Mouse (Mus musculus) lung, embryonic 14.5 days (tissue): ENCODE measurements around the gene Spata17. TPM values are rescaled to one million over a fixed set of nuclear protein-coding genes. Genes with fewer than 3 reads are reported as not detected.
A peak's percentile ranks its signal among the peaks of the same experiment; 100 is the strongest.

Experiments
- ATAC-seq: fragments of 200-750 bp; cut with Nextera tagmentation; 2 replicates; pipeline ENCODE4 v1.8.0; 2017; ENCODE audit warnings: mild to moderate bottlenecking, moderate TSS enrichment, moderate library complexity; ENCODE audit not compliant: insufficient read depth
- DNase-seq: peaks from one replicate; pipeline ENCODE4 v3.0.0-alpha.2; 2015
- H3K27ac ChIP-seq: fragments of 300-500 bp; sonication (generic); 2 replicates; pipeline ENCODE4 v1.5.1; 2014; ENCODE audit warnings: low read depth, mild to moderate bottlenecking, moderate library complexity
- H3K27me3 ChIP-seq: fragments of 300-500 bp; sonication (generic); 2 replicates; pipeline ENCODE4 v1.6.1; 2014; ENCODE audit warnings: low read length, control low read depth; ENCODE audit not compliant: insufficient read depth
- H3K36me3 ChIP-seq: fragments of 300-500 bp; sonication (generic); 2 replicates; pipeline ENCODE4 v1.6.1; 2014; ENCODE audit warnings: control low read depth; ENCODE audit not compliant: insufficient read depth
- H3K4me1 ChIP-seq: fragments of 300-500 bp; sonication (generic); 2 replicates; pipeline ENCODE4 v1.6.1; 2014; ENCODE audit warnings: antibody characterized with exemption, control low read depth; ENCODE audit not compliant: insufficient read depth
- H3K4me2 ChIP-seq: fragments of 300-500 bp; sonication (generic); 2 replicates; pipeline ENCODE4 v1.6.1; 2014; ENCODE audit warnings: mild to moderate bottlenecking
- H3K4me3 ChIP-seq: fragments of 300-500 bp; sonication (generic); 2 replicates; pipeline ENCODE4 v1.5.1; 2014; ENCODE audit warnings: low read depth, low read length
- H3K9ac ChIP-seq: fragments of 300-500 bp; sonication (generic); 2 replicates; pipeline ENCODE4 v1.6.1; 2014
- H3K9me3 ChIP-seq: fragments of 300-500 bp; sonication (generic); 2 replicates; pipeline ENCODE4 v1.6.1; 2016; ENCODE audit warnings: low read depth, low read length, control low read depth
- CTCF ChIP-seq: IDR thresholded peaks from 2 replicates; pipeline ENCODE4 v1.5.1; 2016; ENCODE audit warnings: antibody characterized with exemption, low read depth
- WGBS: fragments of 180-500 bp; shearing (Covaris S2); extraction: QIAGEN DNeasy Blood & Tissue Kit; methylation state at CpG from one replicate; pipeline ENCODE4 v1.1.7; 2014; 5-methylcytosine and 5-hydroxymethylcytosine counted together
- polyA plus RNA-seq: library from polyadenylated mRNA; unstranded; fragments of >200 nt; fragmentation: Nextera tagmentation; extraction: Ambion mirVana; gene quantifications from 2 replicates; pipeline ENCODE4 v1.2.1, GENCODE M21; 2014

Spata17 gene
- polyA plus RNA-seq, 1 experiment from 2014 or later = 0.89 TPM

- no peaks in the 10 kb centered on the region for H3K36me3 ChIP-seq
- no peak overlapping the region for H3K27ac ChIP-seq
- no peak for TF ChIP-seq CTCF
- no peaks in the 10 kb centered on the region for H3K4me1 ChIP-seq
- ATAC-seq (peak; percentile 44; the same call in 1 of the 2 replicates), DNase-seq (peak; percentile 56)
- no peak overlapping the region for H3K9ac ChIP-seq
- H3K4me2 ChIP-seq = no peak overlapping the region
- H3K9me3 ChIP-seq = no peaks in the 10 kb centered on the region
- no peaks in the 10 kb centered on the region for H3K27me3 ChIP-seq
- WGBS = 42% methylated on average over 6 of the region's 6 CpGs
- no peak overlapping the region for H3K4me3 ChIP-seq
Observed at GRCm38 (mm10) chr1:187118108-187118507, 97.2 kb downstream of the Spata17 start.

- H3K27ac ChIP-seq = no peak overlapping the region; the same call in 1 of the 2 replicates
- H3K4me2 ChIP-seq = no peak overlapping the region
- DNase-seq = peak; percentile 73
- no peak overlapping the region for H3K9ac ChIP-seq
- no peak overlapping the region for H3K4me3 ChIP-seq
- H3K27me3 ChIP-seq = no peaks in the 10 kb centered on the region
- H3K36me3 ChIP-seq = no peaks in the 10 kb centered on the region
- no peaks in the 10 kb centered on the region for H3K9me3 ChIP-seq
- ATAC-seq = no peak
- H3K4me1 ChIP-seq = no peaks in the 10 kb centered on the region
- 58% methylated on average over 9 of the region's 9 CpGs for WGBS
- TF ChIP-seq CTCF = no peak
Observed at GRCm38 (mm10) chr1:187113716-187114115, 101.5 kb downstream of the Spata17 start.

GRCm38 (mm10) chr1:187102130-187102529 lies 113.1 kb downstream of the Spata17 start:
- Histone ChIP-seq H3K9me3 (no peaks in the 10 kb centered on the region), H3K9ac (no peak overlapping the region), H3K36me3 (no peaks in the 10 kb centered on the region), H3K4me3 (no peak overlapping the region), H3K4me2 (no peak overlapping the region), H3K27me3 (no peaks in the 10 kb centered on the region), H3K27ac (no peak overlapping the region), H3K4me1 (no peaks in the 10 kb centered on the region)
- DNase-seq (peak; percentile 61), ATAC-seq (peak; percentile 52; the same call in 1 of the 2 replicates)
- WGBS = 49% methylated on average over 4 of the region's 4 CpGs
- no peak for TF ChIP-seq CTCF

GRCm38 (mm10) chr1:187101202-187101601 lies 114.1 kb downstream of the Spata17 start:
- H3K4me3 ChIP-seq = no peak overlapping the region
- ATAC-seq = peak; percentile 54; the same call in 1 of the 2 replicates
- no peak overlapping the region for H3K4me2 ChIP-seq
- peak; percentile 59 for DNase-seq
- no peaks in the 10 kb centered on the region for H3K9me3 ChIP-seq
- no peaks in the 10 kb centered on the region for H3K36me3 ChIP-seq
- H3K9ac ChIP-seq = no peak overlapping the region
- H3K27ac ChIP-seq = no peak overlapping the region
- H3K27me3 ChIP-seq = no peaks in the 10 kb centered on the region
- WGBS = 45% methylated on average over 3 of the region's 3 CpGs
- H3K4me1 ChIP-seq = no peaks in the 10 kb centered on the region
- TF ChIP-seq CTCF = no peak

- 64% methylated on average over 3 of the region's 3 CpGs for WGBS
- no peak for TF ChIP-seq CTCF
- Histone ChIP-seq H3K36me3 (no peaks in the 10 kb centered on the region), H3K27me3 (no peaks in the 10 kb centered on the region), H3K9ac (no peak overlapping the region), H3K4me2 (no peak overlapping the region), H3K4me3 (no peak overlapping the region), H3K9me3 (no peaks in the 10 kb centered on the region), H3K27ac (no peak overlapping the region), H3K4me1 (no peaks in the 10 kb centered on the region)
- DNase-seq (no peak), ATAC-seq (no peak)
Observed at GRCm38 (mm10) chr1:187100624-187101023, 114.6 kb downstream of the Spata17 start.

GRCm38 (mm10) chr1:187098285-187098684 lies 117.0 kb downstream of the Spata17 start:
- Histone ChIP-seq H3K4me3 (no peak overlapping the region), H3K9me3 (no peaks in the 10 kb centered on the region), H3K27ac (no peak overlapping the region), H3K4me2 (no peak overlapping the region), H3K27me3 (no peaks in the 10 kb centered on the region), H3K9ac (no peak overlapping the region), H3K4me1 (no peaks in the 10 kb centered on the region), H3K36me3 (no peaks in the 10 kb centered on the region)
- WGBS = 40% methylated on average over 6 of the region's 6 CpGs
- TF ChIP-seq CTCF = no peak
- ATAC-seq (no peak), DNase-seq (no peak)

- Histone ChIP-seq H3K4me3 (no peak overlapping the region), H3K9me3 (no peaks in the 10 kb centered on the region), H3K4me2 (no peak overlapping the region), H3K4me1 (no peaks in the 10 kb centered on the region), H3K27ac (no peak overlapping the region), H3K9ac (no peak overlapping the region), H3K27me3 (no peaks in the 10 kb centered on the region), H3K36me3 (no peaks in the 10 kb centered on the region)
- ATAC-seq = no peak
- peak; percentile 9 for DNase-seq
- TF ChIP-seq CTCF = no peak
- WGBS = 61% methylated on average over 14 of the region's 14 CpGs
Observed at GRCm38 (mm10) chr1:187092546-187092945, 122.7 kb downstream of the Spata17 start.
